Comparison of ENCODE assay signal across 7 mouse cellular contexts in the genomic region with DNA sequence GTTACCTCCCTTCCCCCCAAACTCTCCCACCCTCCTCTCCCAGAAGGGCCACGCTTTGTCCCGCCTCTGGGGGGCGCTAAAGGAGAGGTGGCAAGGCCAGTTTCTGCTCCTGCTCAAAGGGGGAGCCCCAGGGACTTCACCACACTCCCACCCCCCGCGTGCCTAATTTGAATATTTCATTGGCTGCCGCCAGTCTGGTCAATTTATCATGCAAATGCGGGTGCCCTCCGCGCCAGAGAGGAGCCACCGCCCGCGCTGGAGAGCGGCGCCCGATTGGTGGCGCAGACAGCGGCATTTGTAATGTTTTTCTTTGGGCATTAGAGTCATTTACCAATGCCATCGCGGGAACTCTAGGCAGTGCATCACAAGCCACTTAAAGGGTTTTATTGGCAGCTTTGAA. TPM values are rescaled to one million over a fixed set of nuclear protein-coding genes. Genes with fewer than 3 reads are reported as not detected.
DNase-seq lines count a peak whose midpoint lies in the region; ATAC-seq and TF ChIP-seq lines count a peak whose summit lies in the region.

No protein-coding gene starts in this region.

- H3K9me3 ChIP-seq in midbrain, embryonic 11.5 days (ENCODE audit: control insufficient read depth, low read length) = no peaks in the 10 kb centered on the region
- H3K9me3 ChIP-seq in midbrain, embryonic 16.5 days (replicated peaks; ENCODE audit: control insufficient read depth, low read length, poor library complexity, severe bottlenecking) = no peaks in the 10 kb centered on the region
- H3K9me3 ChIP-seq in heart, embryonic 11.5 days (replicated peaks; ENCODE audit: control insufficient read depth, low read length) = no peaks in the 10 kb centered on the region

- H3K4me1 ChIP-seq in midbrain, embryonic 11.5 days (ENCODE audit: control insufficient read depth, insufficient read depth, low read length) = peaks cover 4% of the 10 kb centered on the region; the same call in 1 of the 2 replicates
- H3K4me1 ChIP-seq in midbrain, embryonic 16.5 days (ENCODE audit: control insufficient read depth, insufficient read depth, low read length) = peaks cover 16% of the 10 kb centered on the region
- no peaks in the 10 kb centered on the region for H3K4me1 ChIP-seq in cortical plate, adult 2 months (ENCODE audit: control insufficient read depth, insufficient read depth, low read length)
- peaks cover 4% of the 10 kb centered on the region; the same call in 1 of the 2 replicates for H3K4me1 ChIP-seq in heart, embryonic 11.5 days (ENCODE audit: control insufficient read depth, insufficient read depth, low read length)

- no peak overlapping the region for H3K9ac ChIP-seq in midbrain, embryonic 11.5 days (ENCODE audit: low read length)
- no peak overlapping the region for H3K9ac ChIP-seq in midbrain, embryonic 16.5 days (ENCODE audit: low read depth, low read length)
- H3K9ac ChIP-seq in heart, embryonic 11.5 days (ENCODE audit: low read depth, low read length) = no peak overlapping the region

- under 1% methylated on average over 19 of the region's 19 CpGs for whole genome bisulfite sequencing in midbrain, embryonic 11.5 days
- under 1% methylated on average over 19 of the region's 19 CpGs for WGBS in midbrain, embryonic 16.5 days
- under 1% methylated on average over 19 of the region's 19 CpGs for WGBS in heart, embryonic 11.5 days (ENCODE audit: insufficient replicate concordance)

- no peak for ATAC-seq in midbrain, embryonic 11.5 days (ENCODE audit: low FRiP score)
- no peak for ATAC-seq in midbrain, embryonic 16.5 days
- no peak for ATAC-seq in heart, embryonic 11.5 days (replicated peaks; ENCODE audit: insufficient number of reproducible peaks, low FRiP score, low TSS enrichment)

- H3K27me3 ChIP-seq in midbrain, embryonic 11.5 days (ENCODE audit: control insufficient read depth, insufficient read depth, low read length) = peaks cover 63% of the 10 kb centered on the region
- peaks cover 47% of the 10 kb centered on the region for H3K27me3 ChIP-seq in midbrain, embryonic 16.5 days (ENCODE audit: control insufficient read depth, insufficient read depth, low read depth, low read length)
- peaks cover 71% of the 10 kb centered on the region for H3K27me3 ChIP-seq in heart, embryonic 11.5 days (ENCODE audit: control insufficient read depth, insufficient read depth, low read length)

- no peak overlapping the region for H3K27ac ChIP-seq in midbrain, embryonic 11.5 days (ENCODE audit: low read depth, low read length)
- H3K27ac ChIP-seq in midbrain, embryonic 16.5 days (ENCODE audit: low read length) = no peak overlapping the region
- H3K27ac ChIP-seq in cortical plate, adult 2 months (ENCODE audit: insufficient read depth, low read length) = no peak overlapping the region
- H3K27ac ChIP-seq in heart, embryonic 11.5 days (ENCODE audit: low read depth, low read length) = no peak overlapping the region

- no peak overlapping the region for H3K4me2 ChIP-seq in midbrain, embryonic 11.5 days
- H3K4me2 ChIP-seq in midbrain, embryonic 16.5 days (ENCODE audit: low read length) = no peak overlapping the region
- H3K4me2 ChIP-seq in heart, embryonic 11.5 days = 0 out of 2 replicates have a peak overlapping the region, but pooled peaks have one; percentile 9

- TF ChIP-seq POLR2A in cortical plate, adult 2 months (IDR thresholded peaks at IDR 0.05; ENCODE audit: extremely low read depth, insufficient read depth, low read length) = no peak

- TF ChIP-seq CTCF in cortical plate, adult 2 months (IDR thresholded peaks at IDR 0.05; ENCODE audit: extremely low read depth, insufficient read depth, low read length) = peak; percentile 22; the same call in 1 of the 2 replicates

- intact Hi-C loops in left cerebral cortex, postnatal 14 days (cut with DNase I) = loop anchor here (10.0 kb wide), 1 partner anchor 356 kb away; no protein-coding TSS in a partner anchor

- H3K4me3 ChIP-seq in midbrain, embryonic 11.5 days (ENCODE audit: low read depth, low read length) = no peak overlapping the region
- no peak overlapping the region for H3K4me3 ChIP-seq in midbrain, embryonic 16.5 days (ENCODE audit: low read depth, low read length)
- 0 out of 2 replicates have a peak overlapping the region, but pooled peaks have one; percentile 8 for H3K4me3 ChIP-seq in cortical plate, adult 2 months (ENCODE audit: insufficient read depth, low read length)
- H3K4me3 ChIP-seq in heart, embryonic 11.5 days (ENCODE audit: low read depth, low read length) = no peak overlapping the region

- no peaks in the 10 kb centered on the region for H3K36me3 ChIP-seq in midbrain, embryonic 11.5 days (ENCODE audit: control insufficient read depth, insufficient read depth, low read length)
- H3K36me3 ChIP-seq in midbrain, embryonic 16.5 days (ENCODE audit: control insufficient read depth, insufficient read depth, low read length) = no peaks in the 10 kb centered on the region
- no peaks in the 10 kb centered on the region for H3K36me3 ChIP-seq in heart, embryonic 11.5 days (ENCODE audit: control insufficient read depth, insufficient read depth, low read length)

- DNase-seq in midbrain, embryonic 11.5 days (ENCODE audit: low spot score, missing footprints) = peak; percentile 86
- peak; percentile 26 to 59 for DNase-seq in kidney, postnatal 36 days
- DNase-seq in natural killer cell, adult 2 months (ENCODE audit: low spot score in 2 of 2) = peak; percentile 57 to 77
- no peak for DNase-seq in left cerebral cortex, postnatal 14 days (ENCODE audit: low spot score in 2 of 2)

RNA-seq across cellular contexts. Expression of gene Tshz3, which starts 7.4 kb away (rescaled TPM):
- 3.2 and 4.1 TPM in 2 replicates for polyA plus RNA-seq in midbrain, embryonic 11.5 days (2014; fragmentation: Nextera tagmentation; extraction: Ambion mirVana)
- polyA plus RNA-seq in midbrain, embryonic 16.5 days (2015; fragmentation: Nextera tagmentation; extraction: Ambion mirVana) = 8.9 and 9.9 TPM in 2 replicates
- 27.0 and 35.4 TPM in 2 replicates for polyA plus RNA-seq in cortical plate, adult 2 months (2012; rRNA removed)
- polyA plus RNA-seq in heart, embryonic 11.5 days (2014; fragmentation: Nextera tagmentation; extraction: Ambion mirVana) = 3.0 and 5.0 TPM in 2 replicates
- total RNA-seq in left cerebral cortex, postnatal 14 days (2021) = 10 to 100 TPM; 47.1 to 49.6 TPM

Comparison
In these comparisons a context has a peak if more than half of its experiments do, and no peak if none do; other contexts are left out.
1. DNase-seq: peak in midbrain, embryonic 11.5 days (single experiment), kidney, postnatal 36 days (2 of 2) and natural killer cell, adult 2 months (2 of 2); none in left cerebral cortex, postnatal 14 days (0 of 2).